Mouse (Mus musculus) E14TG2a.4 (cell line): ENCODE results near the gene Nfat5.

ENCODE experiments used
- H3K27me3 ChIP-seq: 2 replicates; pipeline ENCODE4 v1.6.1; 2014; ENCODE audit warnings: low read length, control low read depth; ENCODE audit not compliant: insufficient read depth
- H3K36me3 ChIP-seq: 2 replicates; pipeline ENCODE4 v1.6.1; 2014; ENCODE audit warnings: low read length, control low read depth; ENCODE audit not compliant: insufficient read depth
- H3K4me1 ChIP-seq: replicated peaks from 2 replicates; pipeline ENCODE4 v1.6.1; 2014; ENCODE audit warnings: low read depth, low read length, control low read depth
- H3K4me3 ChIP-seq: replicated peaks from 2 replicates; pipeline ENCODE4 v1.5.1; 2014; ENCODE audit warnings: mild to moderate bottlenecking, low read length
- H3K9me3 ChIP-seq: 2 replicates; pipeline ENCODE4 v1.6.1; 2014; ENCODE audit warnings: low read length, control low read depth
- CTCF ChIP-seq: conservative IDR thresholded peaks from 2 replicates; pipeline ENCODE4 v1.5.1; 2014; ENCODE audit warnings: low read length
- NANOG ChIP-seq: IDR thresholded peaks from 2 replicates; pipeline ENCODE4 v1.6.1; 2014; ENCODE audit warnings: borderline replicate concordance, low read length, mixed read lengths
- POU5F1 ChIP-seq: IDR thresholded peaks from 2 replicates; pipeline ENCODE4 v1.6.1; 2014; ENCODE audit warnings: low read length, borderline replicate concordance

Gene Nfat5

GRCm38 (mm10) chr8:107412552-107412951, 119.3 kb downstream of the Nfat5 start:
- Histone ChIP-seq H3K4me1 (peaks cover 90% of the 10 kb centered on the region), H3K4me3 (no peak overlapping the region), H3K36me3 (peaks cover 89% of the 10 kb centered on the region), H3K27me3 (no peaks in the 10 kb centered on the region), H3K9me3 (no peaks in the 10 kb centered on the region)
- TF ChIP-seq POU5F1, result no peak
- TF ChIP-seq CTCF, result no peak
- no peak for TF ChIP-seq NANOG

- H3K36me3 ChIP-seq, result peaks cover 99% of the 10 kb centered on the region
- no peak overlapping the region for H3K4me3 ChIP-seq
- H3K4me1 ChIP-seq, result peaks cover 89% of the 10 kb centered on the region
- H3K27me3 ChIP-seq, result no peaks in the 10 kb centered on the region
- no peaks in the 10 kb centered on the region for H3K9me3 ChIP-seq
- TF ChIP-seq CTCF, result no peak
- no peak for TF ChIP-seq POU5F1
- no peak for TF ChIP-seq NANOG
These were observed 120.6 kb downstream of the Nfat5 start for GRCm38 (mm10) chr8:107413881-107414280.

- Histone ChIP-seq H3K27me3 (no peaks in the 10 kb centered on the region), H3K36me3 (peaks cover 100% of the 10 kb centered on the region), H3K9me3 (no peaks in the 10 kb centered on the region), H3K4me3 (0 out of 2 replicates have a peak overlapping the region, but pooled peaks have one; percentile 23), H3K4me1 (peaks cover 95% of the 10 kb centered on the region)
- no peak for TF ChIP-seq NANOG
- no peak for TF ChIP-seq POU5F1
- TF ChIP-seq CTCF, result no peak
These were observed 123.7 kb downstream of the Nfat5 start for GRCm38 (mm10) chr8:107417001-107417400.

GRCm38 (mm10) chr8:107424176-107424575, 130.9 kb downstream of the Nfat5 start:
- TF ChIP-seq POU5F1, result no peak
- no peak for TF ChIP-seq NANOG
- TF ChIP-seq CTCF, result no peak
- Histone ChIP-seq H3K4me1 (peaks cover 53% of the 10 kb centered on the region), H3K36me3 (peaks cover 46% of the 10 kb centered on the region), H3K27me3 (no peaks in the 10 kb centered on the region), H3K9me3 (no peaks in the 10 kb centered on the region), H3K4me3 (peak overlapping the region; percentile 97)

GRCm38 (mm10) chr8:107424597-107425229, 131.4 kb downstream of the Nfat5 start, which contains the start of gene Nob1:
Gene Nob1 (minus strand): TSS chr8:107425051.
- Histone ChIP-seq H3K27me3 (no peaks in the 10 kb centered on the region), H3K4me3 (peak within 1 kb of the TSS; percentile 97)
- TF ChIP-seq CTCF (peak; percentile 64), NANOG (no peak)

GRCm38 (mm10) chr8:107425230-107425597, 131.9 kb downstream of the Nfat5 start:
- Histone ChIP-seq H3K36me3 (peaks cover 35% of the 10 kb centered on the region), H3K4me3 (peak overlapping the region; percentile 97; the same call in 1 of the 2 replicates), H3K4me1 (peaks cover 44% of the 10 kb centered on the region), H3K9me3 (0 out of 2 replicates have a peak, but pooled peaks cover 3% of the 10 kb centered on the region), H3K27me3 (no peaks in the 10 kb centered on the region)
- TF ChIP-seq NANOG (no peak), POU5F1 (no peak), CTCF (no peak)

More at GRCm38 (mm10) chr8:107424597-107425229, 131.4 kb downstream of the Nfat5 start, which contains the start of gene Nob1:
- Histone ChIP-seq H3K4me1 (peaks cover 48% of the 10 kb centered on the region), H3K36me3 (peaks cover 40% of the 10 kb centered on the region), H3K9me3 (0 out of 2 replicates have a peak, but pooled peaks cover under 1% of the 10 kb centered on the region)
